Mouse (Mus musculus) heart, adult 2 months (tissue): ENCODE data around the gene Klc1. TPM values are rescaled to one million over a fixed set of nuclear protein-coding genes. Genes with fewer than 3 reads are reported as not detected.
A peak's percentile ranks its signal among the peaks of the same experiment; 100 is the strongest.
"Not testable (repeated sequence)": the region's sequence is repeated elsewhere in the genome, so short reads cannot be mapped to it uniquely, and the experiment has no call there.

Experiments
- DNase-seq, 2 experiments: peaks; one replicate each; pipeline ENCODE4 v3.0.0; 2021
- H3K27ac ChIP-seq: fragments of 200-600 bp; 2 replicates; pipeline ENCODE4 v1.8.1; 2022
- H3K27me3 ChIP-seq: fragments of 200-500 bp; 2 replicates; pipeline ENCODE4 v1.6.1; 2012; ENCODE audit warnings: mild to moderate bottlenecking, low read length, inconsistent platforms, mixed read lengths; ENCODE audit not compliant: control insufficient read depth, insufficient read depth
- H3K36me3 ChIP-seq: fragments of 200-500 bp; 2 replicates; pipeline ENCODE4 v1.6.1; 2012; ENCODE audit warnings: low read length, inconsistent platforms; ENCODE audit not compliant: control insufficient read depth, insufficient read depth
- H3K4me1 ChIP-seq: fragments of 200-500 bp; 2 replicates; pipeline ENCODE4 v1.6.1; 2011; ENCODE audit warnings: low read length; ENCODE audit not compliant: control insufficient read depth, insufficient read depth
- H3K4me3 ChIP-seq: fragments of 200-600 bp; 2 replicates; pipeline ENCODE4 v1.8.1; 2022
- H3K79me2 ChIP-seq: fragments of 200-500 bp; replicated peaks from 2 replicates; pipeline ENCODE4 v1.6.1; 2012; ENCODE audit warnings: mild to moderate bottlenecking, inconsistent platforms, low read length, moderate library complexity, mixed read lengths; ENCODE audit not compliant: control insufficient read depth, insufficient read depth
- H3K9ac ChIP-seq: fragments of 200-500 bp; 2 replicates; pipeline ENCODE4 v1.6.1; 2012; ENCODE audit warnings: low read depth, mild to moderate bottlenecking, control low read depth, inconsistent platforms, low read length, mixed read lengths
- CTCF ChIP-seq: fragments of 200-600 bp; IDR thresholded peaks from 2 replicates; pipeline ENCODE4 v1.8.1; 2022; ENCODE audit warnings: antibody characterized with exemption, mild to moderate bottlenecking, moderate library complexity
- EP300 ChIP-seq: fragments of 200-500 bp; IDR thresholded peaks from 2 replicates; pipeline ENCODE4 v1.6.1; 2011; ENCODE audit warnings: low read depth, low read length, control low read depth; ENCODE audit not compliant: insufficient read depth
- POLR2A ChIP-seq: fragments of 200-500 bp; IDR thresholded peaks from 2 replicates; pipeline ENCODE4 v1.6.1; 2011; ENCODE audit warnings: mild to moderate bottlenecking, low read depth, low read length, control low read depth; ENCODE audit not compliant: insufficient read depth
- WGBS: fragments of 180-500 bp; shearing (Covaris S2); methylation state at CpG from one replicate; pipeline ENCODE4 v1.1.7; 2018; 5-methylcytosine and 5-hydroxymethylcytosine counted together
- intact Hi-C: fragments of 180-260 bp; cut with DNase I; formaldehyde crosslinking; loops from one replicate; pipeline ENCODE4 v1.15.1; 2025
- long read RNA-seq: library from polyadenylated mRNA; stranded (forward); transcript quantifications from one replicate; pipeline ENCODE4 v2.0.0, GENCODE M21; 2021
- polyA plus RNA-seq: library from polyadenylated mRNA; depleted of rRNA; stranded (reverse); fragments of >200 nt; gene quantifications from 2 replicates; pipeline ENCODE4 v1.2.3, GENCODE M21; 2012; rRNA removed
- total RNA-seq, 2 experiments: library from RNA; stranded (reverse); gene quantifications; 2 replicates each; pipeline ENCODE4 v1.2.3; 2021

Klc1 gene
- total RNA-seq = 10 to 100 TPM; 83.8 to 83.9 TPM
- polyA plus RNA-seq = 80.8 and 105 TPM in 2 replicates
- long read RNA-seq, transcript Klc1-201 (16 exons, 2,504 nt) = major isoform, 15 of 67 reads
- long read RNA-seq, partial matches to known transcripts = 5 of 67 reads
- long read RNA-seq, other reads (novel, unspliced or antisense) = 43 of 67 reads

- Histone ChIP-seq H3K79me2 (peaks cover 18% of the 10 kb centered on the region), H3K27me3 (no peaks in the 10 kb centered on the region), H3K36me3 (peaks cover 4% of the 10 kb centered on the region), H3K4me1 (peaks cover 21% of the 10 kb centered on the region), H3K27ac (peak within 1 kb of the TSS; percentile 96), H3K9ac (peak within 1 kb of the TSS; percentile 97), H3K4me3 (peak within 1 kb of the TSS; percentile 88)
- DNase-seq = peak; percentile 88 to 93
- intact Hi-C loops = loop anchor here (2.0 kb wide), 1 partner anchor 20 kb away; no protein-coding TSS in a partner anchor
- no peak for TF ChIP-seq CTCF
- peak; percentile 77 for TF ChIP-seq POLR2A
- 0 out of 2 replicates have a peak, but pooled peaks have one; percentile 25 for TF ChIP-seq EP300
- whole genome bisulfite sequencing = under 1% methylated on average over 75 of the region's 85 CpGs
Measured at GRCm38 (mm10) chr12:111758381-111759175, at the start of gene Klc1. Gene Klc1 (plus strand): TSS chr12:111758849.

GRCm38 (mm10) chr12:111710091-111710490, 48.6 kb upstream of the Klc1 start:
- intact Hi-C loops = no loop called here
- no peak overlapping the region for H3K9ac ChIP-seq
- TF ChIP-seq POLR2A (no peak), EP300 (0 out of 2 replicates have a peak, but pooled peaks have one; percentile 41)
- no peak for DNase-seq
- H3K4me3 ChIP-seq = no peak overlapping the region
- H3K27me3 ChIP-seq = no peaks in the 10 kb centered on the region
- H3K36me3 ChIP-seq = peaks cover 42% of the 10 kb centered on the region
- 52% methylated on average over 10 of the region's 10 CpGs for WGBS
- no peaks in the 10 kb centered on the region; the same call in 1 of the 2 replicates for H3K79me2 ChIP-seq
- H3K27ac ChIP-seq = peak overlapping the region; percentile 74
- H3K4me1 ChIP-seq = peaks cover 35% of the 10 kb centered on the region

- TF ChIP-seq EP300 (no peak), CTCF (no peak), POLR2A (no peak)
- Histone ChIP-seq H3K4me1 (peaks cover 19% of the 10 kb centered on the region), H3K27ac (peak overlapping the region; percentile 94), H3K27me3 (no peaks in the 10 kb centered on the region), H3K79me2 (no peaks in the 10 kb centered on the region; the same call in 1 of the 2 replicates), H3K9ac (peak overlapping the region; percentile 94), H3K4me3 (peak overlapping the region; percentile 86), H3K36me3 (peaks cover 32% of the 10 kb centered on the region)
- DNase-seq = no peak
- intact Hi-C loops = loop anchor here (2.0 kb wide), 2 partner anchors 20 to 34 kb away; partner anchors contain the start of gene Trmt61a
- under 1% methylated on average over 33 of the region's 33 CpGs for WGBS
Measured at GRCm38 (mm10) chr12:111712476-111712875, 46.2 kb upstream of the Klc1 start.

GRCm38 (mm10) chr12:111713004-111713651, 45.5 kb upstream of the Klc1 start, which contains the start of the genes Bag5 and Apopt1:
Gene Bag5 (minus strand): TSS chr12:111713257.
Gene Apopt1 (plus strand): TSS chr12:111713261.
- DNase-seq = peak; percentile 95
- WGBS = under 1% methylated on average over 86 of the region's 86 CpGs
- H3K9ac ChIP-seq = peak within 1 kb of the TSS; percentile 94
- H3K79me2 ChIP-seq = no peaks in the 10 kb centered on the region; the same call in 1 of the 2 replicates
- peak within 1 kb of the TSS; percentile 86 for H3K4me3 ChIP-seq
- H3K36me3 ChIP-seq = peaks cover 26% of the 10 kb centered on the region
- peak within 1 kb of the TSS; percentile 94 for H3K27ac ChIP-seq
- TF ChIP-seq CTCF (peak; percentile 65), POLR2A (peak; percentile 69), EP300 (peak; percentile 47; the same call in 1 of the 2 replicates)
- intact Hi-C loops = loop anchor here (2.0 kb wide), 2 partner anchors 20 to 34 kb away; partner anchors contain the start of gene Trmt61a
- peaks cover 16% of the 10 kb centered on the region for H3K4me1 ChIP-seq
- no peaks in the 10 kb centered on the region for H3K27me3 ChIP-seq

GRCm38 (mm10) chr12:111713880-111714279, 44.8 kb upstream of the Klc1 start:
- not testable (repeated sequence) for H3K9ac ChIP-seq, H3K79me2 ChIP-seq, H3K27me3 ChIP-seq, DNase-seq, H3K27ac ChIP-seq
- peaks cover 17% of the 10 kb centered on the region for H3K4me1 ChIP-seq
- peak overlapping the region; percentile 86 for H3K4me3 ChIP-seq
- peaks cover 23% of the 10 kb centered on the region for H3K36me3 ChIP-seq
- 69% methylated on average over 6 of the region's 6 CpGs for WGBS
- intact Hi-C loops = loop anchor here (2.0 kb wide), 2 partner anchors 19 to 35 kb away; partner anchors contain the start of gene Trmt61a
